Mouse (Mus musculus) lung, adult 2 months (tissue): ENCODE data around the gene Baiap2l1. TPM values are rescaled to one million over a fixed set of nuclear protein-coding genes. Genes with fewer than 3 reads are reported as not detected.

Source experiments
- DNase-seq: peaks from one replicate; pipeline ENCODE4 v3.0.0; 2022
- H3K4me1 ChIP-seq: fragments of 200-500 bp; 2 replicates; pipeline ENCODE4 v1.6.1; 2011; ENCODE audit warnings: low read length; ENCODE audit not compliant: control insufficient read depth, insufficient read depth
- H3K4me3 ChIP-seq: fragments of 200-500 bp; replicated peaks from 2 replicates; pipeline ENCODE3; 2011; ENCODE audit warnings: low read depth, mild to moderate bottlenecking, control low read depth, low read length; ENCODE audit errors: extremely low read depth
- CTCF ChIP-seq: fragments of 200-500 bp; IDR thresholded peaks from 2 replicates; pipeline ENCODE4 v1.5.1; 2011; ENCODE audit warnings: mild to moderate bottlenecking, low read length, control low read depth; ENCODE audit not compliant: insufficient read depth
- POLR2A ChIP-seq: fragments of 200-500 bp; IDR thresholded peaks from 2 replicates; pipeline ENCODE4 v1.6.1; 2011; ENCODE audit warnings: low read depth, mild to moderate bottlenecking, control low read depth, low read length, borderline replicate concordance; ENCODE audit errors: extremely low read depth
- WGBS: fragments of 180-500 bp; shearing (Covaris S2); methylation state at CpG from one replicate; pipeline ENCODE4 v1.1.7; 2018; 5-methylcytosine and 5-hydroxymethylcytosine counted together
- polyA plus RNA-seq: library from polyadenylated mRNA; depleted of rRNA; stranded (reverse); fragments of >200 nt; gene quantifications from 2 replicates; pipeline ENCODE4 v1.2.3, GENCODE M21; 2012

Baiap2l1 gene
- polyA plus RNA-seq, 1 experiment = 20.4 TPM

GRCm38 (mm10) chr5:144255632-144256540 lies 102.0 kb downstream of the Baiap2l1 start:
- under 1% methylated on average over 36 of the region's 40 CpGs for WGBS
- peak; percentile 72 for DNase-seq
- TF ChIP-seq POLR2A = peak; percentile 40; the same call in 1 of the 2 replicates
- TF ChIP-seq CTCF = no peak
- Histone ChIP-seq H3K4me1 (peaks cover 20% of the 10 kb centered on the region), H3K4me3 (peak overlapping the region; percentile 91)

- peak overlapping the region; percentile 91 for H3K4me3 ChIP-seq
- WGBS = 1% methylated on average over 83 of the region's 84 CpGs
- peak; percentile 83 for DNase-seq
- peaks cover 20% of the 10 kb centered on the region for H3K4me1 ChIP-seq
- TF ChIP-seq POLR2A (peak; percentile 69; the same call in 1 of the 2 replicates), CTCF (no peak)
Observed at GRCm38 (mm10) chr5:144254811-144255631, 102.9 kb downstream of the Baiap2l1 start.

- Histone ChIP-seq H3K4me3 (peak overlapping the region; percentile 55), H3K4me1 (peaks cover 18% of the 10 kb centered on the region)
- peak; percentile 66; the same call in 1 of the 2 replicates for TF ChIP-seq POLR2A
- TF ChIP-seq CTCF = no peak
- WGBS = 39% methylated on average over 16 of the region's 16 CpGs
- peak; percentile 79 for DNase-seq
Observed at GRCm38 (mm10) chr5:144254122-144254810, 103.6 kb downstream of the Baiap2l1 start.

GRCm38 (mm10) chr5:144253212-144253611 lies 104.7 kb downstream of the Baiap2l1 start:
- WGBS = 65% methylated on average over 4 of the region's 4 CpGs
- Histone ChIP-seq H3K4me1 (peaks cover 11% of the 10 kb centered on the region), H3K4me3 (no peak overlapping the region)
- DNase-seq = no peak
- TF ChIP-seq POLR2A (no peak), CTCF (no peak)

- Histone ChIP-seq H3K4me3 (no peak overlapping the region), H3K4me1 (peaks cover 8% of the 10 kb centered on the region)
- WGBS = 67% methylated on average over 13 of the region's 13 CpGs
- TF ChIP-seq CTCF = no peak
- no peak for DNase-seq
Observed at GRCm38 (mm10) chr5:144251876-144252577, 105.9 kb downstream of the Baiap2l1 start.

- WGBS = 92% methylated on average over 3 of the region's 3 CpGs
- TF ChIP-seq POLR2A = no peak
- TF ChIP-seq CTCF = 0 out of 2 replicates have a peak, but pooled peaks have one; percentile 13
- no peak for DNase-seq
Observed at GRCm38 (mm10) chr5:144249871-144250270, 108.0 kb downstream of the Baiap2l1 start.

GRCm38 (mm10) chr5:144247906-144248585 lies 109.9 kb downstream of the Baiap2l1 start:
- TF ChIP-seq CTCF = no peak
- no peak for TF ChIP-seq POLR2A
- Histone ChIP-seq H3K4me1 (peaks cover 4% of the 10 kb centered on the region; the same call in 1 of the 2 replicates), H3K4me3 (no peak overlapping the region)
- DNase-seq = peak; percentile 64
- WGBS = 33% methylated on average over 10 of the region's 10 CpGs

More at GRCm38 (mm10) chr5:144249871-144250270, 108.0 kb downstream of the Baiap2l1 start:
- H3K4me1 ChIP-seq = peaks cover 4% of the 10 kb centered on the region
- no peak overlapping the region for H3K4me3 ChIP-seq

- DNase-seq = no peak
- WGBS = 64% methylated on average over 10 of the region's 10 CpGs
- no peak overlapping the region for H3K4me3 ChIP-seq
- H3K4me1 ChIP-seq = peaks cover 4% of the 10 kb centered on the region; the same call in 1 of the 2 replicates
- TF ChIP-seq CTCF = no peak
- no peak for TF ChIP-seq POLR2A
Observed at GRCm38 (mm10) chr5:144247307-144247706, 110.6 kb downstream of the Baiap2l1 start.
